Mouse (Mus musculus) bone marrow macrophage, adult 2 months (primary cell): ENCODE data around the gene Slc25a10.

ENCODE experiments used
- CTCF ChIP-seq: IDR thresholded peaks from 2 replicates; pipeline ENCODE4 v1.5.1; 2012; ENCODE audit warnings: low read depth, mild to moderate bottlenecking, low read length, moderate library complexity
- POLR2A ChIP-seq: IDR thresholded peaks from 2 replicates; pipeline ENCODE4 v1.6.1; 2012; ENCODE audit warnings: mild to moderate bottlenecking, low read depth, low read length, borderline replicate concordance

- no peak for TF ChIP-seq CTCF
- no peak for TF ChIP-seq POLR2A
Measured at GRCm38 (mm10) chr11:120531646-120532045, 40.0 kb downstream of the Slc25a10 start.
